Mouse (Mus musculus): ENCODE measurements around the gene Spesp1. TPM values are rescaled to one million over a fixed set of nuclear protein-coding genes. Genes with fewer than 3 reads are reported as not detected.

Spesp1 gene
- total and polyA plus RNA-seq, 3 experiments = not detected

- no peaks in the 10 kb centered on the region for H3K36me3 ChIP-seq (replicated peaks in 1 of 2; ENCODE audit: control insufficient read depth in 1 of 2, insufficient read depth in 1 of 2, low read length in 1 of 2)
- H3K4me2 ChIP-seq (ENCODE audit: insufficient read depth, low read depth, poor library complexity, severe bottlenecking) = no peak overlapping the region
- H3K4me1 ChIP-seq (ENCODE audit: control insufficient read depth in 1 of 2, insufficient read depth in 2 of 2) = peaks cover 2 to 14% of the 10 kb centered on the region in 2 experiments
- no peaks in the 10 kb centered on the region for H3K27me3 ChIP-seq (replicated peaks)
- peaks cover 6% of the 10 kb centered on the region for H3K9me3 ChIP-seq (replicated peaks; ENCODE audit: low read length)
- no peak for DNase-seq (ENCODE audit: extremely low read depth)
- in situ Hi-C loops (cut with MboI; ENCODE audit: low pct_ligation_motif_present, low pct_unique_long_range_greater_than_20kb, low sequenced_read_pairs) (loop anchor here (5.0 to 10.0 kb wide), 2 partner anchors 188 to 295 kb away; partner anchors contain the start of gene Kif23), dilution Hi-C loops (cut with MboI; ENCODE audit: extremely low pct_ligation_motif_present, extremely low pct_unique_long_range_greater_than_20kb, low sequenced_read_pairs) (no loop called here)
- no peak overlapping the region for H3K4me3 ChIP-seq (replicated peaks in 1 of 3; ENCODE audit: low read depth in 2 of 3, low read length in 2 of 3, poor library complexity in 1 of 3)
- H3K9ac ChIP-seq (ENCODE audit: insufficient read depth, low read depth) = no peak overlapping the region
- H3K27ac ChIP-seq (ENCODE audit: insufficient read depth, low read depth) = no peak overlapping the region
- no peak for TF ChIP-seq MAZ (IDR thresholded peaks at IDR 0.05; ENCODE audit: low read depth, low read length)
- no peak for TF ChIP-seq PAX5 (IDR thresholded peaks at IDR 0.05; ENCODE audit: low read length)
- no peak for TF ChIP-seq IRF4 (IDR thresholded peaks at IDR 0.05; ENCODE audit: low read depth, low read length)
- no peak for TF ChIP-seq CHD1 (IDR thresholded peaks at IDR 0.05; ENCODE audit: low read depth, low read length)
- no peak for TF ChIP-seq CTCF (conservative IDR thresholded peaks at IDR 0.05 in 1 of 2, IDR thresholded peaks at IDR 0.05 in 1 of 2; ENCODE audit: low read depth in 2 of 2, low read length in 2 of 2)
- TF ChIP-seq NELFE (IDR thresholded peaks at IDR 0.05; ENCODE audit: low read depth, low read length) = no peak
- no peak for TF ChIP-seq ZMIZ1 (IDR thresholded peaks at IDR 0.05; ENCODE audit: low read depth, low read length)
- TF ChIP-seq NRF1 (IDR thresholded peaks at IDR 0.05; ENCODE audit: low read depth, low read length) = no peak
- no peak for TF ChIP-seq MYC (IDR thresholded peaks at IDR 0.05; ENCODE audit: low read depth, low read length)
- no peak for TF ChIP-seq MEF2A (IDR thresholded peaks at IDR 0.05; ENCODE audit: borderline replicate concordance, low read depth, low read length)
- no peaks in the 10 kb centered on the region for H3K79me2 ChIP-seq (replicated peaks; ENCODE audit: control insufficient read depth, extremely low read depth, insufficient read depth, poor library complexity, severe bottlenecking)
These were observed 42.0 kb downstream of the Spesp1 start for GRCm38 (mm10) chr9:62240036-62240435.

GRCm38 (mm10) chr9:62237381-62237980 is 44.5 kb downstream of the Spesp1 start:
- DNase-seq (ENCODE audit: extremely low read depth) = no peak
- no peaks in the 10 kb centered on the region for H3K27me3 ChIP-seq (replicated peaks)
- no peaks in the 10 kb centered on the region for H3K36me3 ChIP-seq (replicated peaks in 1 of 2; ENCODE audit: control insufficient read depth in 1 of 2, insufficient read depth in 1 of 2, low read length in 1 of 2)
- no peak overlapping the region for H3K27ac ChIP-seq (ENCODE audit: insufficient read depth, low read depth)
- no peak overlapping the region for H3K9ac ChIP-seq (ENCODE audit: insufficient read depth, low read depth)
- no peaks in the 10 kb centered on the region for H3K79me2 ChIP-seq (replicated peaks; ENCODE audit: control insufficient read depth, extremely low read depth, insufficient read depth, poor library complexity, severe bottlenecking)
- H3K4me2 ChIP-seq (ENCODE audit: insufficient read depth, low read depth, poor library complexity, severe bottlenecking) = no peak overlapping the region
- H3K9me3 ChIP-seq (replicated peaks; ENCODE audit: low read length) = peaks cover under 1% of the 10 kb centered on the region
- TF ChIP-seq TCF12 (IDR thresholded peaks at IDR 0.05; ENCODE audit: low read depth, low read length) (no peak), BHLHE40 (IDR thresholded peaks at IDR 0.05; ENCODE audit: low read depth, low read length) (no peak), EP300 (IDR thresholded peaks at IDR 0.05; ENCODE audit: low read length) (no peak), RCOR1 (conservative IDR thresholded peaks at IDR 0.05; ENCODE audit: low read depth, low read length) (no peak), SMC3 (IDR thresholded peaks at IDR 0.05; ENCODE audit: low read depth, low read length) (no peak), PAX5 (IDR thresholded peaks at IDR 0.05; ENCODE audit: low read length) (no peak)
- H3K4me1 ChIP-seq (ENCODE audit: control insufficient read depth in 1 of 2, insufficient read depth in 2 of 2) = peaks cover 0 to 2% of the 10 kb centered on the region in 2 experiments; a peak in 2 of 4 replicates
- in situ Hi-C loops (cut with MboI; ENCODE audit: low pct_ligation_motif_present, low pct_unique_long_range_greater_than_20kb, low sequenced_read_pairs) = no loop called here
- no peak overlapping the region for H3K4me3 ChIP-seq (replicated peaks in 1 of 3; ENCODE audit: low read depth in 2 of 3, low read length in 2 of 3, poor library complexity in 1 of 3)
- dilution Hi-C loops (cut with MboI; ENCODE audit: extremely low pct_ligation_motif_present, extremely low pct_unique_long_range_greater_than_20kb, low sequenced_read_pairs) = no loop called here
